Mouse (Mus musculus) olfactory bulb, adult 2 months (tissue): Measurements from ENCODE around the gene Slc39a8.

Source experiments
- CTCF ChIP-seq: fragments of 200-500 bp; IDR thresholded peaks from 2 replicates; pipeline ENCODE4 v1.5.1; 2012; ENCODE audit warnings: low read depth, mild to moderate bottlenecking, low read length, moderate library complexity; ENCODE audit not compliant: insufficient read depth
- POLR2A ChIP-seq: fragments of 200-500 bp; IDR thresholded peaks from 2 replicates; pipeline ENCODE4 v1.6.1; 2012; ENCODE audit warnings: mild to moderate bottlenecking, low read depth, low read length, moderate library complexity; ENCODE audit not compliant: insufficient read depth

DNA sequence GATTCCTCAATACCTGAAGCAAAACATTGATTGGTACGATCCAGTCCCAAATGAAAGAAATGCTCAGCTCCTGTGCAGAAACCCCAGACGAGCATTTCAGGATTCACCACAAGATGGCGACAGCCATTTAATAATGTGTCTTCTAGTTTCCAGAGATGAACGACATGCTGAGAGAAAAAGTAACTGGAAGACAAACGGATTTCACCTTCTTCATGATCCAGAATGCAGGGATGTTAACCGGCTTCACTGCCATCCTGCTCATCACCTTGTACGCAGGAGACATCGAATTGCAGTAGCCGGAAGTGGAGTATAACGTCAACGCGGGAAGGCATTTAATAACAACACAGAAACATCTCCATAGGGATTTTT, 61.6 kb downstream of the Slc39a8 start:
- no peak for TF ChIP-seq CTCF
- no peak for TF ChIP-seq POLR2A
